Mouse (Mus musculus): ENCODE results near the gene Gm6902. TPM values are rescaled to one million over a fixed set of nuclear protein-coding genes. Genes with fewer than 3 reads are reported as not detected.
"Not testable (repeated sequence)": the region's sequence is repeated elsewhere in the genome, so short reads cannot be mapped to it uniquely, and the experiment has no call there.

Gm6902 gene
- not detected in 2 replicates for total RNA-seq (2017)

GRCm38 (mm10) chr7:23278800-23279199 is at the start of gene Gm6902:
TSS of gene Gm6902 (minus strand) at chr7:23278900.
- ATAC-seq (replicated peaks in 1 of 2; ENCODE audit: insufficient read depth in 1 of 2, low FRiP score in 2 of 2, low TSS enrichment in 1 of 2, low read depth in 1 of 2, poor library complexity in 2 of 2, severe bottlenecking in 2 of 2) = not testable (repeated sequence)

GRCm38 (mm10) chr7:23300892-23301291 is 22.2 kb upstream of the Gm6902 start, which contains the start of gene Nlrp4e:
TSS of gene Nlrp4e (plus strand) at chr7:23301192.
- ATAC-seq (replicated peaks in 1 of 2; ENCODE audit: insufficient read depth in 1 of 2, low FRiP score in 2 of 2, low TSS enrichment in 1 of 2, low read depth in 1 of 2, poor library complexity in 2 of 2, severe bottlenecking in 2 of 2) = not testable (repeated sequence)

DNA sequence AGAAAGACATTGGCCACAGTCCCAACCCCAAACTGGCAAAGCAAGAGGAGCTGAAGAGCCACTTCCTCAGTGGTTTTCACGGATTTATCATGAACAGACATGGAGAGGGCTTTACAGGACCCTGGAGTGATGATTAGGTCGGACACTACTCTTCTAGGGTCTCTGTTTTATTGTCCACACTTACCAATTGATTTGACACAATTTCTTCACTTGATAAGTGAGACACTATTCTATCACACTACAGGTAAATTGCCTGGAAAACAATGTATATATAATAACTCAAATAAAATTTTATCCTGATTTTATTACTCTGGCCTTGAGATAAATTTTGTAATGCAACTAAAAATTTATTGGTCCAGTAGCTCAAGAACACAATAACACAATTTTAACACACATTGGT is 27.1 kb downstream of the Gm6902 start, which contains the start of gene Vmn1r166:
Vmn1r166 (minus strand) TSS at position 101 of the 400 bp plus-strand sequence.
- ATAC-seq (replicated peaks in 1 of 2; ENCODE audit: insufficient read depth in 1 of 2, low FRiP score in 2 of 2, low TSS enrichment in 1 of 2, low read depth in 1 of 2, poor library complexity in 2 of 2, severe bottlenecking in 2 of 2) = not testable (repeated sequence)

Other genes starting within 250 kb of the Gm6902 start
- gene Vmn1r163, start 223.4 kb downstream of the Gm6902 start, total RNA-seq (2017) = not detected in 2 replicates
- not detected in 2 replicates for gene Gm8720, start 211.4 kb downstream of the Gm6902 start, total RNA-seq (2017)
- not detected in 2 replicates for gene Gm10662, start 134.4 kb downstream of the Gm6902 start, total RNA-seq (2017)
- gene Vmn1r165, start 61.6 kb downstream of the Gm6902 start, total RNA-seq (2017) = not detected in 2 replicates
- not detected in 2 replicates for gene Vmn1r166, start 27.2 kb downstream of the Gm6902 start, total RNA-seq (2017)
- gene Nlrp4e, start 22.3 kb upstream of the Gm6902 start, total RNA-seq (2017) = not detected in 2 replicates
- not detected in 2 replicates for gene Nlrp5, start 107.0 kb upstream of the Gm6902 start, total RNA-seq (2017)
- not detected in 2 replicates for gene Vmn1r167, start 228.3 kb upstream of the Gm6902 start, total RNA-seq (2017)

All from hematopoietic stem cell, adult 5-6 weeks (primary cell).